Mouse (Mus musculus): ENCODE results near the gene Gltp.

- TF ChIP-seq CTCF (IDR thresholded peaks at IDR 0.05; ENCODE audit: low read depth, low read length) (no peak), POLR2A (IDR thresholded peaks at IDR 0.05; ENCODE audit: insufficient read depth, low read length) (no peak)
Measured at GRCm38 (mm10) chr5:114653656-114654437, 36.9 kb downstream of the Gltp start.
